Mouse (Mus musculus) intestine, postnatal 0 days (tissue): ENCODE measurements around the gene Retsat. TPM values are rescaled to one million over a fixed set of nuclear protein-coding genes. Genes with fewer than 3 reads are reported as not detected.

Source experiments
- ATAC-seq: fragments of 200-750 bp; cut with Nextera tagmentation; 2 replicates; pipeline ENCODE4 v1.8.0; 2017; ENCODE audit warnings: mild to moderate bottlenecking, moderate TSS enrichment, moderate library complexity
- H3K27ac ChIP-seq: fragments of 300-500 bp; sonication (generic); 2 replicates; pipeline ENCODE4 v1.5.1; 2014; ENCODE audit warnings: mild to moderate bottlenecking, low read depth, low read length, moderate library complexity
- H3K27me3 ChIP-seq: fragments of 300-500 bp; sonication (generic); replicated peaks from 2 replicates; pipeline ENCODE4 v1.6.1; 2014; ENCODE audit warnings: low read length, mixed read lengths; ENCODE audit not compliant: control insufficient read depth, insufficient read depth
- H3K36me3 ChIP-seq: fragments of 300-500 bp; sonication (generic); 2 replicates; pipeline ENCODE4 v1.6.1; 2014; ENCODE audit warnings: mild to moderate bottlenecking, moderate library complexity; ENCODE audit not compliant: control insufficient read depth, insufficient read depth
- H3K4me1 ChIP-seq: fragments of 300-500 bp; sonication (generic); replicated peaks from 2 replicates; pipeline ENCODE4 v1.6.1; 2014; ENCODE audit warnings: antibody characterized with exemption, low read length, mixed read lengths; ENCODE audit not compliant: control insufficient read depth, insufficient read depth
- H3K4me2 ChIP-seq: fragments of 300-500 bp; sonication (generic); replicated peaks from 2 replicates; pipeline ENCODE4 v1.6.1; 2014; ENCODE audit warnings: low read depth, mild to moderate bottlenecking, moderate library complexity
- H3K4me3 ChIP-seq: fragments of 300-500 bp; sonication (generic); 2 replicates; pipeline ENCODE4 v1.5.1; 2014; ENCODE audit warnings: low read depth, low read length
- H3K9ac ChIP-seq: fragments of 300-500 bp; sonication (generic); 2 replicates; pipeline ENCODE4 v1.6.1; 2014; ENCODE audit warnings: mild to moderate bottlenecking, low read depth, low read length
- H3K9me3 ChIP-seq: fragments of 300-500 bp; sonication (generic); 2 replicates; pipeline ENCODE4 v1.6.1; 2016; ENCODE audit warnings: mixed run types; ENCODE audit not compliant: control insufficient read depth
- CTCF ChIP-seq: sonication (generic); IDR thresholded peaks from 2 replicates; pipeline ENCODE4 v1.5.1; 2016; ENCODE audit warnings: low read depth, mild to moderate bottlenecking, control low read depth, antibody characterized with exemption, moderate library complexity
- WGBS: fragments of 180-500 bp; shearing (Covaris S2); extraction: QIAGEN DNeasy Blood & Tissue Kit; methylation state at CpG from one replicate; pipeline ENCODE4 v1.1.7; 2014; 5-methylcytosine and 5-hydroxymethylcytosine counted together
- polyA plus RNA-seq: library from polyadenylated mRNA; unstranded; fragments of >200 nt; fragmentation: Nextera tagmentation; extraction: Ambion mirVana; gene quantifications from 2 replicates; pipeline ENCODE4 v1.2.1, GENCODE M21; 2015

Retsat gene
- polyA plus RNA-seq, 1 experiment from 2014 or later = 24.6 TPM

DNA sequence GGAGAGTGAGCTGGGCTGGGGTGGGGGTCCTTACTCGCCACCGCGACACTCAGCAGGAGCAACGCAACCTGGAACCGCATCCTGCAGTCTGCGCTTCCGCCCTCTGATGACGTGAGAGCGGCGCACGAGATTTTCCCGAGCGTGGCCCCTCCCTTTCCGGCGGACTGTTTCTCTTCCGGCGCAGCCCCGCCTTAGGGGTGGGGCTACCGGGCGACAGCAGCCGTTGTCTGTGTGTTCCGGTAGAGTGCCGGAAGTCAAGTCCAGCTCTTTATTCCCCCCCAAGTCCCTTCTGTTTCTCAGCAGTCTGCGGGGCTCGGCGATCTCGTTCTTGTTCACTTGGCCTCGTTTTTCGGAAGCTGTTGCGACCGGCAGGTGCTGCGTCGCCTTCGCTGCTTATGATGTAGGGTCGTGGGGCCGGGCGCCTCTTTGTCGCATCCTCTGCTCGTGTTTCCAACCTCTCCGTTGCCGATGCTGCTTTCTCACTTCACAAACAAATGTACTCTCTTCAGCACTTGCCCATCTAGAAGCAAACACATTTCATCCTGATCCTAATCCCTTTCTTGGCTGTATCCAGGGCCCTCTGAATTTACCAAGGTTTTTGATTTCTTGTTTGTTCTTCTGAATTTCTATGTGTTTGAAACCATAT lies 18.5 kb downstream of the Retsat start, which contains the start of gene Tgoln1:
Gene Tgoln1, minus strand, starts transcription at position 358 of the 646 bp plus-strand sequence.
- peak within 1 kb of the TSS; percentile 71 for H3K4me2 ChIP-seq
- H3K27ac ChIP-seq = peak within 1 kb of the TSS; percentile 93
- peak within 1 kb of the TSS; percentile 70 for H3K9ac ChIP-seq
- H3K27me3 ChIP-seq = no peaks in the 10 kb centered on the region
- H3K4me1 ChIP-seq = no peaks in the 10 kb centered on the region
- H3K9me3 ChIP-seq = no peaks in the 10 kb centered on the region
- peaks cover 16% of the 10 kb centered on the region; the same call in 1 of the 2 replicates for H3K36me3 ChIP-seq
- 0 out of 2 replicates have a peak, but pooled peaks have one; percentile 9 for TF ChIP-seq CTCF
- ATAC-seq = peak; percentile 86
- 0% methylated on average over 38 of the region's 41 CpGs for WGBS
- peak within 1 kb of the TSS; percentile 73 for H3K4me3 ChIP-seq

DNA sequence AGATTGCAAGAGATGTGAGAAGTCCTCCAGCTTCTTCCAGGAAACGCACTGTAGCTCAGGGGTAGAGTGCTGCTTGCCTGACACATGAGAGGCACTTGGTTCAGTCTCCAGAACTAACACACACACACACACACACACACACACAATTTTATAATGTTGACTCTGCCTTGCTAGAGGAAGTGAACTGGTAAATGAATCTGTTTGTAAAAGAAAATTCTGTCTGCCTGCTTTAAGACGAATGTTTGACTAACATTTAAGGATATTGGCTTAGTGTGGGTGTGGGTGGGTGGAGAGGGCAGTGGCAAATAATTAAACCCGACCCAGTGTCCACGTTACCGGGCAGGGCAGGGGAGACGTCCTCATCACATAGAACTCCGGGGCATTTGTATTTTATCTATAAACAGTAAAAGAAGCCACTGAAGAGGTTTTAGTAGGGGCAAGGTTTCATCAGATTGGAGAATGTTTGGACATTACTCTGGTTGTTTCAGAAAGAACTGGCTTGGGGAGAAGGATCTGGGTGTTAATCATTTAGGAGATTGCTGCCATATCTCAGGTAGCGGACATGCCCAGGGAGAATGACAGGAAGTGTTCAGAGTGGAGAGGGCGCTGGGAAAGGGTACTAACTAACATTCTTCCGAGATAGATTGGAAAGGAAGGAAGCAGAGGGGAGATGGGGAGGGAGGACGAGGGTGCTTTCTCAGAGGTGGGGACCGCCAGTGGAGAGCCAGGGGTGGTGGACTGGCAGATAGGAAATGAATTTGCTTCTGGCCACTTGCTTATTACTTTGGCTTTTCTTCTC lies 21.7 kb downstream of the Retsat start:
- no peaks in the 10 kb centered on the region for H3K9me3 ChIP-seq
- peak; percentile 44 for ATAC-seq
- 13% methylated on average over 12 of the region's 12 CpGs for WGBS
- peak overlapping the region; percentile 66 for H3K27ac ChIP-seq
- no peak for TF ChIP-seq CTCF
- H3K9ac ChIP-seq = no peak overlapping the region
- H3K27me3 ChIP-seq = no peaks in the 10 kb centered on the region
- no peaks in the 10 kb centered on the region for H3K4me1 ChIP-seq
- no peaks in the 10 kb centered on the region for H3K36me3 ChIP-seq
- H3K4me2 ChIP-seq = peak overlapping the region; percentile 55
- H3K4me3 ChIP-seq = no peak overlapping the region

DNA sequence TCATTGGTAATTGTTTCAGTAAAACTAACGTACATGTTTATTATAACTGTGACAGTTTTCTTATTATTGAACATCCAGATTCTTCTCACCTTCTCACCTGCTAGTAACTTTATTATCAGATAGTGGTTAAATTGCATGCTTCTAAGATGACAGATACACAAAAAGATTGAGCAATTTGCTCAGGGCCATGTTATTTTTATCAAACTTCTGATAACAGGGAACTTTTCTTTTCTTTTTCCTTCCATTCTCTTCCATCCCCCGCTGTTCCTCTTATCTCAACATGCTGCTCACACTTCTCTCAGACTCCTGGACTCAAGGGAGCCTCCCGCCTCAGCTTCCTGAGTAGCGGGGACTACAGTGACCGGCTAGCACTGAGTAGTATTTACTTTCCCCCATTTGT lies 22.6 kb downstream of the Retsat start:
- no peak for ATAC-seq

DNA sequence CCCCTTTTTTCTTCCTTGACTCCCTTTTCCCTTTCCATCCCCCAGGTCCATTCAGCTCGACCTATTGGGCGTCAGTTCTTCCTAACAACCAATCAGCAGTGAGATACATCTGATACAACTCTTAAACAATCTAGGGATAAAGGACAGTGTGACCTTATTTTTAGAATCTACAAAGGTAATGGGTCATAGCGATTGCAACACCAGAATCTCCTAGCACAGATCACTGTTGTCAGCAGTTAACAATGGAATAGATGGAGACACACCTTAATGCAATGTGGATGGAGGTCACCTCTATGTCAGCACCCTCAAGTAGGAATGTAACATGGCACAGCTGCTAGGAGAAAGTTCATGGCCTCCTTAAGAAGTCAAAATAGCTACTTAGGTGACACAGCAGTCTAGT lies 24.6 kb downstream of the Retsat start:
- no peak overlapping the region for H3K27ac ChIP-seq
- no peak overlapping the region for H3K9ac ChIP-seq
- H3K9me3 ChIP-seq = no peaks in the 10 kb centered on the region
- H3K4me1 ChIP-seq = no peaks in the 10 kb centered on the region
- 57% methylated on average over 3 of the region's 3 CpGs for WGBS
- peaks cover 5% of the 10 kb centered on the region; the same call in 1 of the 2 replicates for H3K36me3 ChIP-seq
- no peak overlapping the region for H3K4me2 ChIP-seq
- no peaks in the 10 kb centered on the region for H3K27me3 ChIP-seq
- no peak for ATAC-seq
- no peak for TF ChIP-seq CTCF
- H3K4me3 ChIP-seq = no peak overlapping the region

More for the DNA sequence above, 22.6 kb downstream of the Retsat start:
- H3K27ac ChIP-seq = no peak overlapping the region
- TF ChIP-seq CTCF = no peak
- no peak overlapping the region for H3K9ac ChIP-seq
- no peaks in the 10 kb centered on the region for H3K9me3 ChIP-seq
- no peaks in the 10 kb centered on the region for H3K27me3 ChIP-seq
- H3K4me3 ChIP-seq = no peak overlapping the region
- WGBS = 29% methylated on average over 5 of the region's 5 CpGs
- H3K4me1 ChIP-seq = no peaks in the 10 kb centered on the region
- H3K4me2 ChIP-seq = peak overlapping the region; percentile 32; the same call in 1 of the 2 replicates
- no peaks in the 10 kb centered on the region for H3K36me3 ChIP-seq

DNA sequence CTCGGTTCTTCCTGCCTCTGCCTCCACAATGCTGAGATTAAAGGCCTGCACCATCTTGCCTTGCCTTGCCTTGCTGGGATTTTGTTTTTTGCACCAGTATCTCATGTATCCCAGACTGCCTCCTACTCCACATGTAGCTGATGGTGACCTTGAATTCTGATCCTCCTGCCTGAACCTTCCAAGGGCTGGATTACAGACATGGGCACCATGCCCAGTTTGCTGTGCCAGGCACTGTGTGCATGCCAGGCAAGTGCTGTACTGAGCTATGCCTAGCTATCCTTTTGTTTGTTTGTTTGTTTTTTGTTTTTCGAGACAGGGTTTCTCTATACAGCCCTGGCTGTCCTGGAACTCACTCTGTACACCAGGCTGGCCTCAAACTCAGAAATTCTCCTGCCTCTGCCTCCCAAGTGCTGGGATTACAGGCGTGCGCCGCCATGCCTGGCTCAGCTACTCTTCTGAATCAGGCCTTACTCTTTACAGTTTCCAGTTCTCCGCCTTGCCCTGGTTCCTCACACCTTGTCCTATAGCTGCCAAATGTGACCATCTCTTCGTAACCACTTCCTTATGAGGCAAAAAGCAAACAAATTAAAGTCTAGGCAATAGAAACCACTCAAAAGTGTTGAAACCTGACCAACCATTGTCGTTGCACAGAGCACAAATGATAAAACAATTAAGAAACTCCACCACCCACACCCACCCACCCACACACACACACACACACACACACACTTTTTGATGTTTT lies 25.6 kb downstream of the Retsat start:
- peaks cover 7% of the 10 kb centered on the region; the same call in 1 of the 2 replicates for H3K36me3 ChIP-seq
- WGBS = 78% methylated on average over 8 of the region's 8 CpGs
- H3K4me3 ChIP-seq = no peak overlapping the region
- no peaks in the 10 kb centered on the region for H3K27me3 ChIP-seq
- no peaks in the 10 kb centered on the region for H3K4me1 ChIP-seq
- no peak overlapping the region for H3K9ac ChIP-seq
- no peak for ATAC-seq
- TF ChIP-seq CTCF = no peak
- no peak overlapping the region for H3K4me2 ChIP-seq
- H3K9me3 ChIP-seq = no peaks in the 10 kb centered on the region
- H3K27ac ChIP-seq = no peak overlapping the region

DNA sequence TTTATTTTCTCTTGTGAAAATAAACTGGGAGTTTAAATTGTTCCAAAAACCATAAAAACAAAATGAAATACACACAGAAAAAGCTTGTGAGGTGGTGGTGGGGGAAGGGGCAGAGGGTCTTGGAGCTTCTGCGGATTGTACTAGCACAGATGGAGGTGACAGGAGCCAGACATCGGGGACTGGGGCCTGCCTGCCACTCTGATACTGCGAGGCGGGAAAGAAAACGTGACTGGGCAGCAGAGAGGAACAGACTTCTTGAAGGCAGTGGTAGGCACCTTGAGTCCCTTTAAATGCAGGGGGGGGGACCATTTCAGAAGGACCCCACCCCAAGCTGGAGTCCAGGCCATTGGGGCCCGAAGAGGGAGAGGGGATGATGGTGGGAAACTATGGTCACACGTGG lies 28.1 kb downstream of the Retsat start:
- no peak for ATAC-seq
- H3K4me1 ChIP-seq = no peaks in the 10 kb centered on the region
- no peaks in the 10 kb centered on the region for H3K27me3 ChIP-seq
- no peak overlapping the region for H3K4me2 ChIP-seq
- peaks cover 7% of the 10 kb centered on the region; the same call in 1 of the 2 replicates for H3K36me3 ChIP-seq
- H3K4me3 ChIP-seq = no peak overlapping the region
- H3K9me3 ChIP-seq = no peaks in the 10 kb centered on the region
- H3K9ac ChIP-seq = no peak overlapping the region
- WGBS = 73% methylated on average over 7 of the region's 7 CpGs
- no peak for TF ChIP-seq CTCF
- H3K27ac ChIP-seq = no peak overlapping the region
